Mouse (Mus musculus): Measurements from ENCODE around the gene Evc2.

The Evc2 gene

DNA sequence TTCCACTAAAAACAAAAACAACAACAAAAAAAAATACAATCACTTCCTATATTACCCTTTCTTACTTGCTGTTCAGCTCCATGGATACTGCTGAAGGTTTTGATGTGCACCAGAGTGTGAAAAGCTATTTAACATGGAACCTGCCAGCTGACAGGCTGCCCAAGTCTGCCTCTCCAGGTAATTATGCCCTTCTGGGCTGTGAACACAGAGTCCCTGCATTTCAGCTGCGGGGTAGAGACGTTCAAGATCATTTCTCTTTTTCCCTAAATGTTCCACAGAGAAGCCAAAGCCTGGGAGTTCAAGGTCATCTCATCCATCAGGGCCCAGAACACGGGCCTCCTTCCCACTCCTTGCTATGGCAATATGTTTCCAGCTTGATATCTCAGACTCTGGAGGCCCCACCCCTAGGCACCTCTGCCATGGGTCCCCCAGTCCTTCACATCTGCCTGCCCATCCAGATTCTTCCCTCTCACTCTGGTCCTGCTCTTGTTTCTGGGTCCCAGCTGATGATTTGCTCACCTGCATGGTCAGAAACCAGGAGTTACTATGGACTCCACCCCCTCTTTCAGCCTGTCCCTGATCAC is 133.8 kb downstream of the Evc2 start:
- DNase-seq (ENCODE audit: low spot score in 2 of 2), result no peak
